Mouse (Mus musculus) midbrain, embryonic 14.5 days (tissue): ENCODE results near the gene Apol6. TPM values are rescaled to one million over a fixed set of nuclear protein-coding genes. Genes with fewer than 3 reads are reported as not detected.

Experiments used
- ATAC-seq: fragments of 200-750 bp; cut with Nextera tagmentation; 2 replicates; pipeline ENCODE4 v1.8.0; 2017; ENCODE audit warnings: moderate number of reproducible peaks, moderate library complexity; ENCODE audit not compliant: low FRiP score, low TSS enrichment
- DNase-seq: peaks from one replicate; pipeline ENCODE4 v3.0.0-alpha.2; 2015
- H3K27ac ChIP-seq: fragments of 300-500 bp; sonication (generic); replicated peaks from 2 replicates; pipeline ENCODE4 v1.5.1; 2014; ENCODE audit warnings: mild to moderate bottlenecking, low read depth, low read length, moderate library complexity
- H3K27me3 ChIP-seq: fragments of 300-500 bp; sonication (generic); 2 replicates; pipeline ENCODE4 v1.6.1; 2014; ENCODE audit warnings: low read length, control low read depth, mixed read lengths; ENCODE audit not compliant: control insufficient read depth, insufficient read depth
- H3K36me3 ChIP-seq: fragments of 300-500 bp; sonication (generic); 2 replicates; pipeline ENCODE4 v1.6.1; 2014; ENCODE audit warnings: low read length, control low read depth; ENCODE audit not compliant: control insufficient read depth, insufficient read depth
- H3K4me1 ChIP-seq: fragments of 300-500 bp; sonication (generic); 2 replicates; pipeline ENCODE4 v1.6.1; 2014; ENCODE audit warnings: mild to moderate bottlenecking, antibody characterized with exemption, low read length, control low read depth; ENCODE audit not compliant: control insufficient read depth, insufficient read depth
- H3K4me2 ChIP-seq: fragments of 300-500 bp; sonication (generic); 2 replicates; pipeline ENCODE4 v1.6.1; 2014; ENCODE audit warnings: mild to moderate bottlenecking, low read length, moderate library complexity
- H3K4me3 ChIP-seq: fragments of 300-500 bp; sonication (generic); replicated peaks from 2 replicates; pipeline ENCODE4 v1.5.1; 2014; ENCODE audit warnings: low read depth, low read length
- H3K9ac ChIP-seq: fragments of 300-500 bp; sonication (generic); replicated peaks from 2 replicates; pipeline ENCODE4 v1.6.1; 2014; ENCODE audit warnings: mild to moderate bottlenecking, low read length, moderate library complexity
- H3K9me3 ChIP-seq: fragments of 300-500 bp; sonication (generic); 2 replicates; pipeline ENCODE4 v1.6.1; 2016; ENCODE audit warnings: low read length, control low read depth, mixed read lengths; ENCODE audit not compliant: control insufficient read depth
- WGBS: fragments of 180-500 bp; shearing (Covaris S2); extraction: QIAGEN DNeasy Blood & Tissue Kit; methylation state at CpG from one replicate; pipeline ENCODE4 v1.1.7; 2014; 5-methylcytosine and 5-hydroxymethylcytosine counted together
- polyA plus RNA-seq: library from polyadenylated mRNA; unstranded; fragments of >200 nt; fragmentation: Nextera tagmentation; extraction: Ambion mirVana; gene quantifications from 2 replicates; pipeline ENCODE4 v1.2.1, GENCODE M21; 2014

The Apol6 gene
- 0.15 TPM in 1 of 2 replicates, not detected in the other for polyA plus RNA-seq

DNA sequence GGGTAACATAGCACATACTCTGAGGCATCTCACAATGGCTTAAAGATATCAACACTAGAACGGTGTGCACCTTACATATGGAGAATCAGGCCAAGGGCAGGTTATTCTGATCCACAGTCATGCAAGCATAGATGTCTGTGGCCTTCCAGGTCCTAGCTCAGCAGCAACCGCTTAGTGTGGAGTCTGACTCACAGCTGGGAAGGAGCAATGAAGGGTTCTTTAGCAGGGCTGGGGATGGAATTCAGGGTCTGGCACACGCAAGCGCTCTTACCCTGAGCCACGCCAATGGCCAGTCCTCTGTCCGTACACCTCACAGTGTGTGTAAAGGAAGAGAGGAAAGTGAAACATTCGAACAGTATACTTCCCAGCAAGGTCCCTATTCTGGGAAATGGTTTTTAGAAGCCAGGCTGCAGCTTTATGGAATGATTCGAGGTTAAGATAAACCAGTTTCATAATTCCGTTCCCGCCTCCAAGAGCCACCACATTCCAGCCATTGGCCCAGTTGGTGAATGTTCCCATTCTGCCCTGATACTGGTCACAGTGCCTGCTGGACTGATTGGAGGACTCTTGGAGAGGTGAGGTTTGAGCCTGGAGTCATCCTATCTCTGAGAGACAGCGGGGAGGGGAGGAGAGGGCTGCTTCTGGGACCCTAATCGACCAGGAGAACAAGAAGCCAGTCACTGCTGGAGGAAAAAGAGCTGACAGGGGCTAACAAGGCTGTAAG is at the start of gene Apol6:
Gene Apol6 (plus strand): TSS at position 133 of the 724 bp plus-strand sequence.
- Histone ChIP-seq H3K4me3 (no peak within 1 kb of the TSS), H3K4me1 (no peaks in the 10 kb centered on the region), H3K27me3 (no peaks in the 10 kb centered on the region), H3K4me2 (no peak within 1 kb of the TSS), H3K27ac (no peak within 1 kb of the TSS), H3K36me3 (no peaks in the 10 kb centered on the region), H3K9ac (no peak within 1 kb of the TSS), H3K9me3 (no peaks in the 10 kb centered on the region)
- DNase-seq (no peak), ATAC-seq (no peak)
- WGBS = 86% methylated on average over 12 of the region's 12 CpGs

DNA sequence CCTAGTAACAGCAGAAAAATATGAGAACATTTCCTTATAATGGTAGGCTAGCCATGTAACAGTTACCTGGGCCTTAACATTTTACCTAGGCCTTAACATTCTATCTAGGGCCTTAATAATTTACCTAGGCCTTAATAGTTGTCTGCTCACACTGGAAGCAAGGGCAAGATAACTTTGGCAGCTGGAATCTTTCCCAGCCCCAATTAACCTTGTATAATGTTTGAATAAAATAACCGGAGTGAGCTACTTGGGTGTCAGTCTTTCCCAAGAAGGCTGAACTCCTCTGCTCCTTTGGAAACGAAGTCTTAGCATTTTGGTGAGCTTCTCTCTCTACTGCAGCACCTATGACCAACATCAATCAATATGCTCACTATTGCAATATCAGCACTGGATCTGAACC is 46.5 kb upstream of the Apol6 start:
- ATAC-seq (no peak), DNase-seq (no peak)
- H3K9me3 ChIP-seq = no peaks in the 10 kb centered on the region
- H3K36me3 ChIP-seq = no peaks in the 10 kb centered on the region
- no peaks in the 10 kb centered on the region for H3K27me3 ChIP-seq
- no peak overlapping the region for H3K9ac ChIP-seq
- H3K4me2 ChIP-seq = no peak overlapping the region
- no peaks in the 10 kb centered on the region for H3K4me1 ChIP-seq
- H3K27ac ChIP-seq = no peak overlapping the region
- no peak overlapping the region for H3K4me3 ChIP-seq
- 88% methylated on average over 2 of the region's 2 CpGs for WGBS

DNA sequence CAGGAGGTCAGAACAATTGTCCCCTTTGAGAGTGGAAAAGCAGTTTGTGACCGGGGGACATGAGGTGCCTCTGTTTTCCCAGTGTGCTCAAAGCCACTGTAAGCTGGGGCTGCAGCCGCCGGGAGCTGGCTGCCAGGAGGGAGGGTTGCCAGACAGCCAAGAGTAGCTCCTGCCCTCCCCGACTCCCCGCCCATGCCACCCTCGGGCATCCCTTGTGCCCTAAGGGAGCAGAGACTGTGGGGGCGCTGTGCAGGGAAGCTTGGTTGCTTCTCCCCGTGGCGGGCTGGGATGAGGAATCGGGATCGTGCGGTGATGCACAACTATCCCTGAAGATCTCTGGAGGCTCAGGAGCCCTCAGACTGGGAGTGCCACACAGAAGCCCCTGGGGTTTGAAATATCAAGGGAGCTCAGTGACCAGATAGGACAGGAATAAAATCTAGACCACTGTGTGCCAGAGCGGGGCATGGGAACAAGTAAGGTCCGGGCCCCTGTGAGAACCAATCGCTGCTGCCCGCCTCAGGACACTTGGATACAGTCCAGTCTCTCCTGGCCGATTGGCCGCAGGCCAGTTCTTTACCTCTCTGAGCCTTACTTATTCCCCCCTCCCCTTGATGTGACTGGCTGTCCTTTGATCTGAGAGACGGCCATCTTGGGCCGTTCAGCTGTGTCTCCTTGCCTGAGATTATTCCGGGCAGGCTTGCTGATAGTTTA is 45.5 kb upstream of the Apol6 start:
- H3K9ac ChIP-seq = no peak overlapping the region
- H3K9me3 ChIP-seq = no peaks in the 10 kb centered on the region
- no peaks in the 10 kb centered on the region for H3K36me3 ChIP-seq
- 51% methylated on average over 21 of the region's 21 CpGs for WGBS
- no peak overlapping the region for H3K27ac ChIP-seq
- no peaks in the 10 kb centered on the region for H3K4me1 ChIP-seq
- H3K27me3 ChIP-seq = no peaks in the 10 kb centered on the region
- DNase-seq (peak; percentile 38), ATAC-seq (no peak)
- no peak overlapping the region for H3K4me3 ChIP-seq
- H3K4me2 ChIP-seq = 0 out of 2 replicates have a peak overlapping the region, but pooled peaks have one; percentile 13

DNA sequence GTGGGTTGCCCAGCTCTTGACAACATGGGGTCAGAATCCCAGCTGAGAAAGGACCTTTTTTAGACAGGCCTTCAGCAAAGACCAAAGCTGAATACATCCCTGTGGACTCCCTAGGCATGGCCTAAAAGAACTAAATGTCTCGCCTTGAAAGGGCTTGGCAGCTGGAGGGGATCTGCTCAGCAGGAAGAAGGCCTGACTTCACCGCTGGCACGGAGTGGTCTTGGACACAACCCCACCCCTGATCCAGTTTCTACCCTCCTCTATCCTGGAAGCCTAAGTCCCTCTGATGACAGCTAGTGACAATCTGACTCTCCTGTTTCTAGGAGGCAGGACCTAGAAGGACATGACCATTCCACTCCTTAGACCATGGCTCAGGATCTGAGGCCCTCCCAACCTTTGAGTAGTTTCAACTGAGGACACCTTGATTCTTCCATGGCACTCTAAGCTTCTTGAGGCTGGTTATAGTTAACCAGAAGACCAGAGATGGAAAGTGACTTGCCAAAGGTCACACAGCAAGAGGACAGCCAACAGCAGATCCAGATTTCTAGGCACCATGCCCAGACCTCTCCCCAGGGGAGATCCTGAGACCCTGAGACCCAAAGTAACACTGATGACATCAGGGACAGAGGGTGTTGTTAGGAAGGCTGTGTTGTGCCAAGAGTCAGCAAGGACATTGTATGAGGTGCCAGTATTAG is 41.2 kb upstream of the Apol6 start:
- no peaks in the 10 kb centered on the region for H3K36me3 ChIP-seq
- DNase-seq (no peak), ATAC-seq (no peak)
- H3K27me3 ChIP-seq = no peaks in the 10 kb centered on the region
- no peak overlapping the region for H3K4me2 ChIP-seq
- no peak overlapping the region for H3K4me3 ChIP-seq
- H3K9me3 ChIP-seq = no peaks in the 10 kb centered on the region
- no peak overlapping the region for H3K27ac ChIP-seq
- no peak overlapping the region for H3K9ac ChIP-seq
- no peaks in the 10 kb centered on the region for H3K4me1 ChIP-seq
- 86% methylated on average over 3 of the region's 3 CpGs for WGBS

DNA sequence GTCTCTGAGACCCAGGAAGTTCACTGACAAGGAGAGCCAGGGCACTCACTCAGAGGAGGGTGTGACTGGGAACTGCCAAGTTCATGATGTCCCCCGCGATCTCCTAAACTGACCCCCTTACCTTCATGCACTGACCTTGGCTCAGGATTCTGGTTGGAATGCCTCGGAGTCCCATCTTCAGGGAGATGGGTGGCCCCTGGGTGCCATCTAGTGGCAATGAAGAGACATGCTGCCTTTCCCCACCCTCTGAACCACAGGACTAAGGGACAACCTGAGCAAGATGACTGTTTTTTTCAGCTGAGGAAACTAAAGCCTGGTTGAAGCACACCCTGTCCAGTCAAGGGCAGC is 40.7 kb upstream of the Apol6 start:
- H3K9ac ChIP-seq = no peak overlapping the region
- no peak overlapping the region for H3K4me2 ChIP-seq
- DNase-seq (peak; percentile 82), ATAC-seq (no peak)
- no peaks in the 10 kb centered on the region for H3K27me3 ChIP-seq
- H3K9me3 ChIP-seq = no peaks in the 10 kb centered on the region
- no peaks in the 10 kb centered on the region for H3K4me1 ChIP-seq
- H3K27ac ChIP-seq = no peak overlapping the region
- H3K4me3 ChIP-seq = no peak overlapping the region
- no peaks in the 10 kb centered on the region for H3K36me3 ChIP-seq
- 23% methylated on average over 3 of the region's 3 CpGs for WGBS

DNA sequence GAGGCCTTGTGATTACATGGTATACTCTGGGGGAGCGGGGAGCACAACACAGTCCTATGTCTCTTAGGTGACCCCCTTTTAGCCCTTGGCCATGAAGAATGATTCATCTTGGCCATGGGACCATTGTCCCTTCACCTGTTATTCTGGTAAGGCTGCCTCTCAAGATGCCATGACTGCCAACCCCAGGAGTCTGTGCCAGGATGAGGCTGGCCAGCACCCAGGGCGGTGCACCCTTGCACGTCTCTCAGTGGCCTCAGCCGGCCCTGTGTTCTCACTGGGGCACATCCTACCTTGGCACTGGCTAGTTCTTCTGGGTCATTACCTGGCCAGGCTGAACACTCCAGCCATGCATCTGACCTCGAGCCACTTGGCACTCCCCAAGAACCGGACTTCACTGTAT is 35.7 kb upstream of the Apol6 start:
- DNase-seq = no peak
- 92% methylated on average over 6 of the region's 6 CpGs for WGBS
- Histone ChIP-seq H3K27ac (no peak overlapping the region), H3K9me3 (no peaks in the 10 kb centered on the region), H3K36me3 (no peaks in the 10 kb centered on the region), H3K4me2 (no peak overlapping the region), H3K4me1 (peaks cover 4% of the 10 kb centered on the region), H3K9ac (no peak overlapping the region), H3K27me3 (no peaks in the 10 kb centered on the region), H3K4me3 (no peak overlapping the region)
- no peak for ATAC-seq

DNA sequence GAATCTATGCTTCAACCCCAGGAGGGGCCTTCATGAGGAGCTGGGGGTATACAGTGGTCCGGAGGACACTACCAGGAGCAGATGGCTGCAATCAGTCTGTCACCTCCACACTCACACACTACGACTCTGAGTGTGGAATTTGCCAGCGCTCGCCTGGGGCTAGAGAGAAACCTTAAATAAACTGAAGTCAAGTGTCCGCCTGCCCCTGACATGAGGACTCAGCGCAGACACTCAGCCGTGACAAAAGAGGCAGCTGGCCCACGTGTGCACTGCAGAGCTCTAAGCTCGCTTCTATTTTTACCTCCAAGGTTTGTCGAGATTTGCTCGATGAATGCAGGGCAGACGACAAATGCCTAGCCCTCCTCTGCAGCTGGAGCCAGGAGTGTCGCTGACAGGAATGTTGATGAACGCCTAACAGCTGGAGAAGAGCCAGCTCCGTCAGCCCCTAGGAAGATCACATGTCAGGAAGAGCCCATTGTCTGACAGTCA is 30.7 kb upstream of the Apol6 start:
- H3K4me2 ChIP-seq = peak overlapping the region; percentile 20; the same call in 1 of the 2 replicates
- H3K27me3 ChIP-seq = no peaks in the 10 kb centered on the region
- H3K4me1 ChIP-seq = peaks cover 4% of the 10 kb centered on the region
- no peak overlapping the region for H3K4me3 ChIP-seq
- no peaks in the 10 kb centered on the region for H3K36me3 ChIP-seq
- peak overlapping the region; percentile 76 for H3K27ac ChIP-seq
- ATAC-seq = peak; percentile 34; the same call in 1 of the 2 replicates
- WGBS = 30% methylated on average over 15 of the region's 15 CpGs
- no peak overlapping the region for H3K9ac ChIP-seq
- peak; percentile 75 for DNase-seq
- H3K9me3 ChIP-seq = no peaks in the 10 kb centered on the region

DNA sequence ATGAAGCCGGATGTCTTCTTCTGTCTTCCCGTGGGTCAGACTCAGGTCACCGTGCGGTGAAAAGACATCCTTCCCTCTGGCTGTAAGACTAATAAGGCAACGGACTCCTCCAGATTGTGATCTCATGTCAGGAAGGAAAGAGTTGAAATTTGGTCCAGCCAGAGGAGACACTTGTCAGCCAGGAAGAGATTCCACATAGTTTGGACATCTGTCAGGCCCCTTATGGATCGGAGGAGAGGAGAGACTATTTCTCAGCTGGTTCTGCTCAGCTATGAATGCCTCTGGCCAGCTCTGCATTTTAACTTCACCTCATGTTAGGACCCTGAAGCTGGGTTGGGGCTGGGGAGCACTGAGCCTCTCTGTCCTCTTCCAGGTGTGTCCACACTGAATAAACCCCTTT is 30.1 kb upstream of the Apol6 start:
- no peak overlapping the region for H3K4me3 ChIP-seq
- H3K4me2 ChIP-seq = peak overlapping the region; percentile 20; the same call in 1 of the 2 replicates
- no peaks in the 10 kb centered on the region for H3K9me3 ChIP-seq
- peaks cover 4% of the 10 kb centered on the region for H3K4me1 ChIP-seq
- ATAC-seq = no peak
- WGBS = 77% methylated on average over 6 of the region's 6 CpGs
- H3K27me3 ChIP-seq = no peaks in the 10 kb centered on the region
- peak overlapping the region; percentile 76 for H3K27ac ChIP-seq
- no peak overlapping the region; the same call in 1 of the 2 replicates for H3K9ac ChIP-seq
- H3K36me3 ChIP-seq = no peaks in the 10 kb centered on the region
- DNase-seq = peak; percentile 32
